Mouse (Mus musculus) forebrain, embryonic 14.5 days (tissue): Measurements from ENCODE around the gene Cdip1. TPM values are rescaled to one million over a fixed set of nuclear protein-coding genes. Genes with fewer than 3 reads are reported as not detected.
"Not testable (repeated sequence)": the region's sequence is repeated elsewhere in the genome, so short reads cannot be mapped to it uniquely, and the experiment has no call there.

Experiments
- ATAC-seq: fragments of 200-750 bp; cut with Nextera tagmentation; 2 replicates; pipeline ENCODE4 v1.8.0; 2017; ENCODE audit warnings: mild to moderate bottlenecking, moderate library complexity
- DNase-seq: peaks from one replicate; pipeline ENCODE4 v3.0.0-alpha.2; 2015; ENCODE audit warnings: low spot score
- H3K27ac ChIP-seq: fragments of 300-500 bp; sonication (generic); 2 replicates; pipeline ENCODE4 v1.5.1; 2014; ENCODE audit warnings: low read depth, mild to moderate bottlenecking, control low read depth, low read length, moderate library complexity
- H3K27me3 ChIP-seq: fragments of 300-500 bp; sonication (generic); replicated peaks from 2 replicates; pipeline ENCODE4 v1.6.1; 2014; ENCODE audit warnings: low read length, control low read depth, mixed read lengths; ENCODE audit not compliant: control insufficient read depth, insufficient read depth
- H3K36me3 ChIP-seq: fragments of 300-500 bp; sonication (generic); 2 replicates; pipeline ENCODE4 v1.6.1; 2014; ENCODE audit warnings: low read length, control low read depth; ENCODE audit not compliant: control insufficient read depth, insufficient read depth
- H3K4me1 ChIP-seq: fragments of 300-500 bp; sonication (generic); 2 replicates; pipeline ENCODE4 v1.6.1; 2014; ENCODE audit warnings: antibody characterized with exemption, low read length, control low read depth; ENCODE audit not compliant: control insufficient read depth, insufficient read depth
- H3K4me2 ChIP-seq: fragments of 300-500 bp; sonication (generic); 2 replicates; pipeline ENCODE4 v1.6.1; 2014; ENCODE audit warnings: mild to moderate bottlenecking, control low read depth, low read length
- H3K4me3 ChIP-seq: fragments of 300-500 bp; sonication (generic); 2 replicates; pipeline ENCODE4 v1.5.1; 2014; ENCODE audit warnings: low read depth, low read length, control low read depth
- H3K9ac ChIP-seq: fragments of 300-500 bp; sonication (generic); 2 replicates; pipeline ENCODE4 v1.6.1; 2014; ENCODE audit warnings: mild to moderate bottlenecking, low read length, control low read depth, moderate library complexity
- H3K9me3 ChIP-seq: fragments of 300-500 bp; sonication (generic); replicated peaks from 2 replicates; pipeline ENCODE4 v1.6.1; 2016; ENCODE audit warnings: low read length, control low read depth, mixed read lengths; ENCODE audit not compliant: control insufficient read depth
- WGBS: fragments of 180-500 bp; shearing (Covaris S2); extraction: QIAGEN DNeasy Blood & Tissue Kit; methylation state at CpG from one replicate; pipeline ENCODE4 v1.1.7; 2014; 5-methylcytosine and 5-hydroxymethylcytosine counted together
- polyA plus RNA-seq: library from polyadenylated mRNA; unstranded; fragments of >200 nt; fragmentation: Nextera tagmentation; extraction: Ambion mirVana; gene quantifications from 2 replicates; pipeline ENCODE4 v1.2.1, GENCODE M21; 2014

The Cdip1 gene
- polyA plus RNA-seq, 1 experiment from 2014 or later, result 87.1 TPM

- H3K9ac ChIP-seq, result no peak overlapping the region
- no peak overlapping the region for H3K4me2 ChIP-seq
- no peaks in the 10 kb centered on the region for H3K4me1 ChIP-seq
- H3K36me3 ChIP-seq, result peaks cover 39% of the 10 kb centered on the region
- H3K27ac ChIP-seq, result no peak overlapping the region
- WGBS, result 94% methylated on average over 4 of the region's 4 CpGs
- ATAC-seq (no peak), DNase-seq (no peak)
- no peaks in the 10 kb centered on the region for H3K9me3 ChIP-seq
- H3K4me3 ChIP-seq, result no peak overlapping the region
- H3K27me3 ChIP-seq, result no peaks in the 10 kb centered on the region
Observed at GRCm38 (mm10) chr16:4762437-4762836, 27.7 kb downstream of the Cdip1 start.

GRCm38 (mm10) chr16:4756660-4757335 is 33.3 kb downstream of the Cdip1 start:
- H3K9me3 ChIP-seq, H3K27me3 ChIP-seq, H3K36me3 ChIP-seq, H3K4me1 ChIP-seq: not testable (repeated sequence)
- WGBS, result 2% methylated on average over 33 of the region's 42 CpGs
- DNase-seq (peak; percentile 36), ATAC-seq (peak; percentile 89)
- Histone ChIP-seq H3K4me2 (peak overlapping the region; percentile 40), H3K4me3 (peak overlapping the region; percentile 37), H3K27ac (peak overlapping the region; percentile 35; the same call in 1 of the 2 replicates), H3K9ac (peak overlapping the region; percentile 61)

- Histone ChIP-seq H3K27me3 (no peaks in the 10 kb centered on the region), H3K27ac (no peak overlapping the region), H3K9me3 (no peaks in the 10 kb centered on the region), H3K36me3 (no peaks in the 10 kb centered on the region), H3K4me2 (no peak overlapping the region), H3K4me1 (no peaks in the 10 kb centered on the region), H3K4me3 (no peak overlapping the region), H3K9ac (no peak overlapping the region)
- WGBS, result 90% methylated on average over 3 of the region's 3 CpGs
- DNase-seq (no peak), ATAC-seq (no peak)
Observed at GRCm38 (mm10) chr16:4754045-4754444, 36.0 kb downstream of the Cdip1 start.

GRCm38 (mm10) chr16:4752155-4752554 is 37.9 kb downstream of the Cdip1 start:
- WGBS, result 98% methylated on average over 3 of the region's 3 CpGs
- no peak for DNase-seq
- H3K9ac ChIP-seq, result no peak overlapping the region
- H3K9me3 ChIP-seq, result no peaks in the 10 kb centered on the region
- H3K36me3 ChIP-seq, result no peaks in the 10 kb centered on the region
- no peaks in the 10 kb centered on the region for H3K4me1 ChIP-seq
- H3K27me3 ChIP-seq, result no peaks in the 10 kb centered on the region
- no peak overlapping the region for H3K4me2 ChIP-seq
- no peak overlapping the region for H3K27ac ChIP-seq
- no peak for ATAC-seq
- H3K4me3 ChIP-seq, result no peak overlapping the region

- Histone ChIP-seq H3K9ac (no peak overlapping the region), H3K36me3 (no peaks in the 10 kb centered on the region), H3K27ac (no peak overlapping the region), H3K27me3 (no peaks in the 10 kb centered on the region), H3K9me3 (no peaks in the 10 kb centered on the region), H3K4me3 (no peak overlapping the region), H3K4me2 (no peak overlapping the region), H3K4me1 (no peaks in the 10 kb centered on the region)
- DNase-seq, result no peak
- 96% methylated on average over 1 of the region's 1 CpGs for WGBS
- ATAC-seq, result no peak
Observed at GRCm38 (mm10) chr16:4742186-4742585, 47.9 kb downstream of the Cdip1 start.

- Histone ChIP-seq H3K9ac (no peak overlapping the region), H3K27ac (no peak overlapping the region), H3K36me3 (no peaks in the 10 kb centered on the region)
Observed at GRCm38 (mm10) chr16:4739994-4740393, 50.1 kb downstream of the Cdip1 start.

GRCm38 (mm10) chr16:4736262-4736661 is 53.8 kb downstream of the Cdip1 start:
- H3K9ac ChIP-seq, result no peak overlapping the region
- H3K36me3 ChIP-seq, result no peaks in the 10 kb centered on the region
- H3K4me3 ChIP-seq, result no peak overlapping the region
- no peaks in the 10 kb centered on the region for H3K9me3 ChIP-seq
- no peak overlapping the region for H3K27ac ChIP-seq
- no peaks in the 10 kb centered on the region for H3K4me1 ChIP-seq
- H3K4me2 ChIP-seq, result no peak overlapping the region
- WGBS, result 86% methylated on average over 2 of the region's 2 CpGs
- H3K27me3 ChIP-seq, result no peaks in the 10 kb centered on the region
- DNase-seq (no peak), ATAC-seq (no peak)

More at GRCm38 (mm10) chr16:4739994-4740393, 50.1 kb downstream of the Cdip1 start:
- DNase-seq (no peak), ATAC-seq (no peak)
- Histone ChIP-seq H3K4me3 (no peak overlapping the region), H3K27me3 (no peaks in the 10 kb centered on the region), H3K9me3 (no peaks in the 10 kb centered on the region), H3K4me1 (no peaks in the 10 kb centered on the region), H3K4me2 (no peak overlapping the region)
- 87% methylated on average over 2 of the region's 2 CpGs for WGBS

GRCm38 (mm10) chr16:4730776-4731358 is 59.2 kb downstream of the Cdip1 start:
- Histone ChIP-seq H3K4me3 (no peak overlapping the region), H3K4me1 (peaks cover 4% of the 10 kb centered on the region; the same call in 1 of the 2 replicates), H3K9ac (no peak overlapping the region), H3K36me3 (no peaks in the 10 kb centered on the region), H3K27ac (no peak overlapping the region), H3K27me3 (no peaks in the 10 kb centered on the region), H3K9me3 (no peaks in the 10 kb centered on the region), H3K4me2 (no peak overlapping the region)
- DNase-seq (peak; percentile 28), ATAC-seq (no peak)
- 60% methylated on average over 3 of the region's 3 CpGs for WGBS

- H3K9ac ChIP-seq, result no peak overlapping the region
- H3K4me2 ChIP-seq, result no peak overlapping the region
- H3K4me1 ChIP-seq, result peaks cover 4% of the 10 kb centered on the region; the same call in 1 of the 2 replicates
- H3K27ac ChIP-seq, result no peak overlapping the region
- 79% methylated on average over 1 of the region's 1 CpGs for WGBS
- H3K4me3 ChIP-seq, result no peak overlapping the region
- H3K36me3 ChIP-seq, result no peaks in the 10 kb centered on the region
- no peaks in the 10 kb centered on the region for H3K9me3 ChIP-seq
- DNase-seq, result no peak
- H3K27me3 ChIP-seq, result no peaks in the 10 kb centered on the region
- no peak for ATAC-seq
Observed at GRCm38 (mm10) chr16:4727963-4728362, 62.1 kb downstream of the Cdip1 start.
